Mouse (Mus musculus) midbrain, embryonic 11.5 days (tissue): ENCODE data around the gene Acaa1a. TPM values are rescaled to one million over a fixed set of nuclear protein-coding genes. Genes with fewer than 3 reads are reported as not detected.

Source experiments
- ATAC-seq: fragments of 200-750 bp; cut with Nextera tagmentation; 2 replicates; pipeline ENCODE4 v1.8.0; 2017; ENCODE audit warnings: moderate TSS enrichment, moderate library complexity; ENCODE audit not compliant: low FRiP score
- DNase-seq: peaks from one replicate; pipeline ENCODE4 v3.0.0; 2015; ENCODE audit warnings: low spot score; ENCODE audit errors: missing footprints
- H3K27ac ChIP-seq: fragments of 300-500 bp; sonication (generic); 2 replicates; pipeline ENCODE4 v1.5.1; 2014; ENCODE audit warnings: low read depth, low read length
- H3K27me3 ChIP-seq: fragments of 300-500 bp; sonication (generic); 2 replicates; pipeline ENCODE4 v1.6.1; 2014; ENCODE audit warnings: mild to moderate bottlenecking, low read length, moderate library complexity, mixed read lengths; ENCODE audit not compliant: control insufficient read depth, insufficient read depth
- H3K36me3 ChIP-seq: fragments of 300-500 bp; sonication (generic); 2 replicates; pipeline ENCODE4 v1.6.1; 2014; ENCODE audit warnings: mild to moderate bottlenecking, low read length, moderate library complexity, mixed read lengths; ENCODE audit not compliant: control insufficient read depth, insufficient read depth
- H3K4me1 ChIP-seq: fragments of 300-500 bp; sonication (generic); 2 replicates; pipeline ENCODE4 v1.6.1; 2014; ENCODE audit warnings: low read length; ENCODE audit not compliant: control insufficient read depth, insufficient read depth
- H3K4me2 ChIP-seq: fragments of 300-500 bp; sonication (generic); 2 replicates; pipeline ENCODE4 v1.6.1; 2014; ENCODE audit warnings: mild to moderate bottlenecking, moderate library complexity
- H3K4me3 ChIP-seq: fragments of 300-500 bp; sonication (generic); 2 replicates; pipeline ENCODE4 v1.5.1; 2014; ENCODE audit warnings: low read depth, low read length
- H3K9ac ChIP-seq: fragments of 300-500 bp; sonication (generic); 2 replicates; pipeline ENCODE4 v1.6.1; 2014; ENCODE audit warnings: low read length
- H3K9me3 ChIP-seq: fragments of 300-500 bp; sonication (generic); 2 replicates; pipeline ENCODE4 v1.6.1; 2016; ENCODE audit warnings: low read length; ENCODE audit not compliant: control insufficient read depth
- WGBS: fragments of 180-500 bp; shearing (Covaris S2); extraction: QIAGEN DNeasy Blood & Tissue Kit; methylation state at CpG from one replicate; pipeline ENCODE4 v1.1.7; 2014; 5-methylcytosine and 5-hydroxymethylcytosine counted together
- polyA plus RNA-seq: library from polyadenylated mRNA; unstranded; fragments of >200 nt; fragmentation: Nextera tagmentation; extraction: Ambion mirVana; gene quantifications from 2 replicates; pipeline ENCODE4 v1.2.1, GENCODE M21; 2014

Acaa1a gene
- polyA plus RNA-seq, result 52.7 and 61.2 TPM in 2 replicates

GRCm38 (mm10) chr9:119339558-119340211, at the start of gene Acaa1a:
Acaa1a (plus strand) TSS chr9:119339676.
- peaks cover 11% of the 10 kb centered on the region for H3K4me1 ChIP-seq
- ATAC-seq, result no peak
- 0 out of 2 replicates have a peak, but pooled peaks cover 2% of the 10 kb centered on the region for H3K36me3 ChIP-seq
- peak; percentile 93 for DNase-seq
- peak within 1 kb of the TSS; percentile 57 for H3K9ac ChIP-seq
- peaks cover 3% of the 10 kb centered on the region; the same call in 1 of the 2 replicates for H3K27me3 ChIP-seq
- peak within 1 kb of the TSS; percentile 66 for H3K4me3 ChIP-seq
- 3% methylated on average over 43 of the region's 43 CpGs for WGBS
- no peak within 1 kb of the TSS for H3K27ac ChIP-seq
- peak within 1 kb of the TSS; percentile 68 for H3K4me2 ChIP-seq
- H3K9me3 ChIP-seq, result no peaks in the 10 kb centered on the region

- Histone ChIP-seq H3K4me3 (no peak overlapping the region), H3K27me3 (no peaks in the 10 kb centered on the region), H3K36me3 (0 out of 2 replicates have a peak, but pooled peaks cover 3% of the 10 kb centered on the region), H3K27ac (no peak overlapping the region), H3K4me2 (no peak overlapping the region), H3K9me3 (no peaks in the 10 kb centered on the region), H3K4me1 (no peaks in the 10 kb centered on the region), H3K9ac (no peak overlapping the region)
- ATAC-seq (no peak), DNase-seq (no peak)
- WGBS, result 84% methylated on average over 3 of the region's 3 CpGs
Measured at GRCm38 (mm10) chr9:119290791-119291190, 48.7 kb upstream of the Acaa1a start.

- Histone ChIP-seq H3K4me2 (no peak overlapping the region), H3K9ac (no peak overlapping the region), H3K9me3 (no peaks in the 10 kb centered on the region), H3K4me3 (no peak overlapping the region), H3K27ac (no peak overlapping the region), H3K4me1 (no peaks in the 10 kb centered on the region), H3K36me3 (0 out of 2 replicates have a peak, but pooled peaks cover 3% of the 10 kb centered on the region), H3K27me3 (no peaks in the 10 kb centered on the region)
- no peak for ATAC-seq
- no peak for DNase-seq
- WGBS, result 87% methylated on average over 6 of the region's 6 CpGs
Measured at GRCm38 (mm10) chr9:119297696-119298095, 41.8 kb upstream of the Acaa1a start.

GRCm38 (mm10) chr9:119298563-119298962, 40.9 kb upstream of the Acaa1a start:
- H3K4me2 ChIP-seq, result no peak overlapping the region
- H3K27me3 ChIP-seq, result no peaks in the 10 kb centered on the region
- no peak overlapping the region for H3K27ac ChIP-seq
- no peaks in the 10 kb centered on the region for H3K4me1 ChIP-seq
- no peaks in the 10 kb centered on the region for H3K9me3 ChIP-seq
- H3K9ac ChIP-seq, result no peak overlapping the region
- peak; percentile 35 for DNase-seq
- 0 out of 2 replicates have a peak, but pooled peaks cover 3% of the 10 kb centered on the region for H3K36me3 ChIP-seq
- no peak for ATAC-seq
- 96% methylated on average over 3 of the region's 3 CpGs for WGBS
- no peak overlapping the region for H3K4me3 ChIP-seq

- no peaks in the 10 kb centered on the region for H3K27me3 ChIP-seq
Measured at GRCm38 (mm10) chr9:119305863-119306262, 33.6 kb upstream of the Acaa1a start.

GRCm38 (mm10) chr9:119309067-119309466, 30.4 kb upstream of the Acaa1a start:
- no peak for DNase-seq
- no peak for ATAC-seq
- WGBS, result 90% methylated on average over 1 of the region's 1 CpGs

More at GRCm38 (mm10) chr9:119305863-119306262, 33.6 kb upstream of the Acaa1a start:
- no peak for ATAC-seq
- Histone ChIP-seq H3K9me3 (no peaks in the 10 kb centered on the region), H3K4me1 (no peaks in the 10 kb centered on the region), H3K4me3 (no peak overlapping the region), H3K27ac (no peak overlapping the region), H3K36me3 (0 out of 2 replicates have a peak, but pooled peaks cover 3% of the 10 kb centered on the region), H3K9ac (no peak overlapping the region), H3K4me2 (no peak overlapping the region)
- 94% methylated on average over 7 of the region's 7 CpGs for WGBS
- DNase-seq, result no peak

GRCm38 (mm10) chr9:119313096-119313495, 26.4 kb upstream of the Acaa1a start:
- no peaks in the 10 kb centered on the region for H3K9me3 ChIP-seq
- no peak for ATAC-seq
- no peaks in the 10 kb centered on the region for H3K36me3 ChIP-seq
- no peak overlapping the region for H3K27ac ChIP-seq
- H3K4me3 ChIP-seq, result no peak overlapping the region
- H3K4me2 ChIP-seq, result no peak overlapping the region
- H3K27me3 ChIP-seq, result no peaks in the 10 kb centered on the region
- no peak for DNase-seq
- no peaks in the 10 kb centered on the region for H3K4me1 ChIP-seq
- no peak overlapping the region for H3K9ac ChIP-seq
- WGBS, result 91% methylated on average over 10 of the region's 10 CpGs

More at GRCm38 (mm10) chr9:119309067-119309466, 30.4 kb upstream of the Acaa1a start:
- Histone ChIP-seq H3K4me1 (no peaks in the 10 kb centered on the region), H3K36me3 (no peaks in the 10 kb centered on the region), H3K9me3 (no peaks in the 10 kb centered on the region), H3K4me3 (no peak overlapping the region), H3K4me2 (no peak overlapping the region), H3K27ac (no peak overlapping the region), H3K27me3 (no peaks in the 10 kb centered on the region), H3K9ac (no peak overlapping the region)

GRCm38 (mm10) chr9:119318891-119319290, 20.6 kb upstream of the Acaa1a start:
- H3K36me3 ChIP-seq, result no peaks in the 10 kb centered on the region
- H3K4me2 ChIP-seq, result no peak overlapping the region
- no peaks in the 10 kb centered on the region for H3K27me3 ChIP-seq
- H3K9ac ChIP-seq, result no peak overlapping the region
- WGBS, result 93% methylated on average over 1 of the region's 1 CpGs
- no peak overlapping the region for H3K4me3 ChIP-seq
- ATAC-seq (no peak), DNase-seq (no peak)
- H3K9me3 ChIP-seq, result no peaks in the 10 kb centered on the region
- no peak overlapping the region for H3K27ac ChIP-seq
- H3K4me1 ChIP-seq, result peaks cover 8% of the 10 kb centered on the region

GRCm38 (mm10) chr9:119320446-119320845, 19.0 kb upstream of the Acaa1a start:
- ATAC-seq, result no peak
- no peak for DNase-seq
- H3K9me3 ChIP-seq, result no peaks in the 10 kb centered on the region
- WGBS, result 77% methylated on average over 7 of the region's 7 CpGs
- H3K27me3 ChIP-seq, result no peaks in the 10 kb centered on the region
- H3K4me2 ChIP-seq, result peak overlapping the region; percentile 69; the same call in 1 of the 2 replicates
- peak overlapping the region; percentile 87 for H3K4me3 ChIP-seq
- no peak overlapping the region for H3K27ac ChIP-seq
- no peak overlapping the region for H3K9ac ChIP-seq
- H3K4me1 ChIP-seq, result peaks cover 8% of the 10 kb centered on the region
- H3K36me3 ChIP-seq, result no peaks in the 10 kb centered on the region
